Mouse (Mus musculus) cerebellum, adult 2 months (tissue): Measurements from ENCODE around the gene Olfr457. TPM values are rescaled to one million over a fixed set of nuclear protein-coding genes. Genes with fewer than 3 reads are reported as not detected.

Source experiments
- DNase-seq, 2 experiments: peaks; one replicate each; pipeline ENCODE4 v3.0.0; 2021
- H3K27ac ChIP-seq: fragments of 200-500 bp; 2 replicates; pipeline ENCODE4 v1.5.1; 2012; ENCODE audit warnings: low read length, control low read depth, inconsistent platforms; ENCODE audit not compliant: insufficient read depth
- H3K27me3 ChIP-seq: fragments of 200-500 bp; 2 replicates; pipeline ENCODE4 v1.6.1; 2012; ENCODE audit warnings: inconsistent platforms, mild to moderate bottlenecking, low read length, moderate library complexity; ENCODE audit not compliant: control insufficient read depth, insufficient read depth
- H3K4me1 ChIP-seq: fragments of 200-500 bp; 2 replicates; pipeline ENCODE4 v1.6.1; 2011; ENCODE audit warnings: low read length; ENCODE audit not compliant: control insufficient read depth, insufficient read depth
- H3K4me3 ChIP-seq: fragments of 200-500 bp; replicated peaks from 2 replicates; pipeline ENCODE3; 2011; ENCODE audit warnings: mild to moderate bottlenecking, low read depth, low read length, control low read depth; ENCODE audit not compliant: insufficient read depth
- CTCF ChIP-seq: fragments of 200-500 bp; IDR thresholded peaks from 2 replicates; pipeline ENCODE4 v1.5.1; 2011; ENCODE audit warnings: low read depth, mild to moderate bottlenecking, control low read depth, low read length, moderate library complexity, borderline replicate concordance; ENCODE audit not compliant: insufficient read depth
- POLR2A ChIP-seq: fragments of 200-500 bp; IDR thresholded peaks from 2 replicates; pipeline ENCODE4 v1.6.1; 2011; ENCODE audit warnings: low read length, control low read depth, borderline replicate concordance; ENCODE audit not compliant: insufficient read depth
- WGBS: fragments of 180-500 bp; shearing (Covaris S2); methylation state at CpG from one replicate; pipeline ENCODE4 v1.1.7; 2018; 5-methylcytosine and 5-hydroxymethylcytosine counted together
- polyA plus RNA-seq: library from polyadenylated mRNA; depleted of rRNA; stranded (reverse); fragments of >200 nt; gene quantifications from 2 replicates; pipeline ENCODE4 v1.2.3, GENCODE M21; 2012; rRNA removed

The Olfr457 gene
- polyA plus RNA-seq, 1 experiment, result not detected

DNA sequence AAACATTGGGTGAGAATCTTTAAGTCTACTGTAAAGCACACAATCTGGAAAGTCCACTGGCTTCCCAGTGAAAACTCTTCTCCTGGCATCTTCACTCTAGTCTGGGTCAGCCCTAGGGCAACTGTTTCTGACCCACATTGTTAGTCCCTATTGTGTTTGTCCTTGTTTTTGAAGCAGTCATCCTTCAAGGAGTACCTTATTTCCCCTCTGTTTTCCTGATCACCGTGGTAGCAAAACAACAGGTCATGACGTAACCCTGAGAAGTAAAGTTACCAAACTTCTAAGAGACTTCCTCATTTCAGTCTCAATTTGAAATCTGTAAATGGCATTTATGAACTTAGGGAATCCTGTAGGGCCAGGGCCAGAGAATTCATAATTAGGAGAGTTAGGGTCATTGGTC is 54.7 kb downstream of the Olfr457 start:
- Histone ChIP-seq H3K4me1 (peaks cover 4% of the 10 kb centered on the region; the same call in 1 of the 2 replicates), H3K27me3 (no peaks in the 10 kb centered on the region), H3K27ac (no peak overlapping the region), H3K4me3 (no peak overlapping the region)
- 76% methylated on average over 2 of the region's 2 CpGs for WGBS
- TF ChIP-seq POLR2A (no peak), CTCF (no peak)
- DNase-seq, result no peak

DNA sequence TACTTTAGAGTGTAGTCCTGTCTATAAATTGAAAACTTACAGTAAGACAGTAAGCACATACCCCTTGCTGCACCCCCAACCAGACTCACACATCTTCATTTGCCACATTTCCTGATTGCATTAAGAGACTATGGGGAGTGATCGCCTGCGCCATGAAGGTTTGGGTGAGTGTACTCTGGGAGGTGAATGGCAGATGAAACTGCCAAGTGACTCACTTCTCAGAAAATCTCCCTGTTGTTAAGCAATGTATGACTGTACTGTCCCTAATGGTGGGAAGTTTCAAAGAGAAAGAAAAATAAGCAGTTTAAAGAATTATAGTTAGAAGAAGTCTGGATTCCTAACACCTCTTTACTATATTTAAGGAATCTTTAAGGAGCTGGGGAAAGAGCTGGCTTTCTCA is 56.7 kb downstream of the Olfr457 start:
- Histone ChIP-seq H3K4me3 (no peak overlapping the region), H3K27me3 (no peaks in the 10 kb centered on the region), H3K27ac (no peak overlapping the region), H3K4me1 (peaks cover 4% of the 10 kb centered on the region; the same call in 1 of the 2 replicates)
- no peak for DNase-seq
- WGBS, result 92% methylated on average over 2 of the region's 2 CpGs
- TF ChIP-seq CTCF (no peak), POLR2A (no peak)

Other genes with a start within 250 kb of the Olfr457 start
- 28.8 and 30.5 TPM in 2 replicates for gene Gstk1, start 230.4 kb downstream of the Olfr457 start, polyA plus RNA-seq
- not detected in 2 replicates for gene Tmem139, start 214.4 kb downstream of the Olfr457 start, polyA plus RNA-seq
- gene Casp2, start 211.3 kb downstream of the Olfr457 start, polyA plus RNA-seq, result 26.1 and 31.3 TPM in 2 replicates
- gene Clcn1, start 189.7 kb downstream of the Olfr457 start, polyA plus RNA-seq, result 11.5 and 13.4 TPM in 2 replicates
- 102 and 117 TPM in 2 replicates for gene Fam131b, start 151.7 kb downstream of the Olfr457 start, polyA plus RNA-seq
- gene Zyx, start 126.7 kb downstream of the Olfr457 start, polyA plus RNA-seq, result 123 and 129 TPM in 2 replicates
- gene Epha1, start 103.1 kb downstream of the Olfr457 start, polyA plus RNA-seq, result 0.43 and 0.46 TPM in 2 replicates
- gene Tas2r143, start 76.1 kb downstream of the Olfr457 start, polyA plus RNA-seq, result 0.33 and 1.0 TPM in 2 replicates
- gene Tas2r135, start 70.9 kb downstream of the Olfr457 start, polyA plus RNA-seq, result 0.72 and 0.84 TPM in 2 replicates
- gene Tas2r126, start 41.8 kb downstream of the Olfr457 start, polyA plus RNA-seq, result 0.19 and 0.20 TPM in 2 replicates
- not detected in 2 replicates for gene Olfr458, start 11.1 kb downstream of the Olfr457 start, polyA plus RNA-seq
- not detected in 2 replicates for gene Olfr456, start 10.9 kb upstream of the Olfr457 start, polyA plus RNA-seq
- gene Olfr455, start 71.3 kb upstream of the Olfr457 start, polyA plus RNA-seq, result not detected in 2 replicates
- gene Tcaf3, start 121.4 kb upstream of the Olfr457 start, polyA plus RNA-seq, result not detected in 2 replicates
- 0.55 and 0.87 TPM in 2 replicates for gene Tcaf2, start 168.9 kb upstream of the Olfr457 start, polyA plus RNA-seq
- gene Tcaf1, start 233.8 kb upstream of the Olfr457 start, polyA plus RNA-seq, result 92.9 and 103 TPM in 2 replicates